Comparison of ENCODE assay signal across 8 mouse cellular contexts in the genomic region with DNA sequence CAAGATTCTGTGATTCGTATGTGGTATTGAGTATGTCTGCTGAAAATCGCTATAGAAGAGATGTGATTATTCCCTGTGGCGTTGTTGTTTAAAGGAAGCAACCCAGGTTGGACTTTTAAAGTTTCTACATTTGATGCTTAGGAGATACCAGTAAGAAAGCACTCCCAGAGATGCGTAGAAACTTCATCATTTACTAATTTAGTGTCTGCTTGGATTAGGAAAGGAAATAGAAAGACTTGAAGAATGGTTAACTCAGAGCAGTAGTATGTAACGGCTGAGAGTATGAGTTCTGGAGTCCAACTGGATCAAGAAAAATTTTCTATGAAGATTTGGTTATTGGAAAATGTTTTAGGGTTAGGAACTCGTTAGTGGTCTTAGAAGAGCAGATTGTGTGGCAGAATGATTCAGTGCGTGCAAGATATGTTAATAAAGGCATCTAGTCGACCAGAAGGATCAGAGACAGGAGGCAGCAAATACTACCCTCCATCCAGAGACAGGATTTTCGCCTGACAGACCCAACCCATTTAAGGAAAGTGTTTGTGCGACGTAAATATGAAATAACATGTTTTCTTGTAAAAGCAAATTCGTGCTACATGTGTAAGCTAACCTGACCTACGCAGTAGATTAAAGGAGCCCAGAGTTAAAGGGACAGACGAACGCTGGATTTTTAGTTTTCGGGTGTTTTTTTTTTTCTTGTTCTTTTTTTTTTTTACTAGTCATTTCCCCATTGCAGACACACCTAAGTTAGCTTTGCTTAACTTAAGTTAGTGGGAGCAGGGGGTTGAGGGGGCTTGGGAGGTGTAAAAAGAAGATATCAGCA. TPM values are rescaled to one million over a fixed set of nuclear protein-coding genes. Genes with fewer than 3 reads are reported as not detected.
A peak's percentile ranks its signal among the peaks of the same experiment; 100 is the strongest.
DNase-seq lines count a peak whose midpoint lies in the region; ATAC-seq and TF ChIP-seq lines count a peak whose summit lies in the region.

No protein-coding gene starts in this region.

- H3K9me3 ChIP-seq in heart, embryonic 10.5 days = no peaks in the 10 kb centered on the region
- no peaks in the 10 kb centered on the region for H3K9me3 ChIP-seq in MEL (replicated peaks; ENCODE audit: insufficient read depth, low read length)
- no peaks in the 10 kb centered on the region for H3K9me3 ChIP-seq in heart, embryonic 16.5 days (replicated peaks; ENCODE audit: control insufficient read depth, low read length)
- H3K9me3 ChIP-seq in midbrain, embryonic 10.5 days (replicated peaks) = peaks cover 15% of the 10 kb centered on the region

- no peak for ATAC-seq in heart, embryonic 16.5 days (replicated peaks; ENCODE audit: extremely low read depth, insufficient read depth, low FRiP score)
- no peak for ATAC-seq in cerebellum, adult (ENCODE audit: insufficient number of reproducible peaks, low FRiP score, low TSS enrichment)

- H3K4me1 ChIP-seq in heart, embryonic 10.5 days = peaks cover 23% of the 10 kb centered on the region
- H3K4me1 ChIP-seq in MEL (ENCODE audit: control insufficient read depth in 1 of 2, insufficient read depth in 2 of 2, low read length in 2 of 2) = peaks cover 5 to 14% of the 10 kb centered on the region in 2 experiments; a peak in 3 of 4 replicates
- H3K4me1 ChIP-seq in heart, embryonic 16.5 days (ENCODE audit: control insufficient read depth, insufficient read depth, low read length) = peaks cover 23% of the 10 kb centered on the region
- peaks cover 33% of the 10 kb centered on the region for H3K4me1 ChIP-seq in midbrain, embryonic 10.5 days

- TF ChIP-seq RAD21 in MEL (IDR thresholded peaks at IDR 0.05; ENCODE audit: low read depth, low read length) = no peak

- WGBS in heart, embryonic 10.5 days = 75% methylated on average over 16 of the region's 16 CpGs
- 68% methylated on average over 16 of the region's 16 CpGs for WGBS in heart, embryonic 16.5 days
- WGBS in midbrain, embryonic 10.5 days = 84% methylated on average over 16 of the region's 16 CpGs

- H3K36me3 ChIP-seq in heart, embryonic 10.5 days = peaks cover 40% of the 10 kb centered on the region
- H3K36me3 ChIP-seq in MEL (ENCODE audit: control insufficient read depth in 1 of 2, insufficient read depth in 2 of 2, low read length in 2 of 2) = peaks cover 0 to 26% of the 10 kb centered on the region in 2 experiments; a peak in 2 of 4 replicates
- peaks cover 15% of the 10 kb centered on the region for H3K36me3 ChIP-seq in heart, embryonic 16.5 days (ENCODE audit: control insufficient read depth, insufficient read depth)
- H3K36me3 ChIP-seq in midbrain, embryonic 10.5 days = peaks cover 56% of the 10 kb centered on the region

- H3K27me3 ChIP-seq in heart, embryonic 10.5 days (ENCODE audit: insufficient read depth, poor library complexity, severe bottlenecking) = no peaks in the 10 kb centered on the region
- no peaks in the 10 kb centered on the region for H3K27me3 ChIP-seq in MEL (ENCODE audit: control insufficient read depth in 1 of 2, insufficient read depth in 2 of 2, low read length in 2 of 2)
- no peaks in the 10 kb centered on the region for H3K27me3 ChIP-seq in heart, embryonic 16.5 days (ENCODE audit: control insufficient read depth, insufficient read depth, low read length)
- no peaks in the 10 kb centered on the region for H3K27me3 ChIP-seq in midbrain, embryonic 10.5 days (ENCODE audit: low read depth, poor library complexity, severe bottlenecking)

- TF ChIP-seq POLR2A in MEL (IDR thresholded peaks at IDR 0.05; ENCODE audit: control insufficient read depth in 1 of 2, insufficient read depth in 1 of 2, low read depth in 1 of 2, low read length in 2 of 2, poor library complexity in 1 of 2) = no peak

- peak overlapping the region; percentile 77 for H3K4me3 ChIP-seq in heart, embryonic 10.5 days
- peak overlapping the region; percentile 54 to 81 for H3K4me3 ChIP-seq in MEL (ENCODE audit: control insufficient read depth in 1 of 2, insufficient read depth in 1 of 2, low read depth in 2 of 2, low read length in 2 of 2)
- peak overlapping the region; percentile 82 for H3K4me3 ChIP-seq in heart, embryonic 16.5 days (ENCODE audit: low read length)
- peak overlapping the region; percentile 71 for H3K4me3 ChIP-seq in midbrain, embryonic 10.5 days

- TF ChIP-seq CTCF in MEL (IDR thresholded peaks at IDR 0.05 in 2 of 3, conservative IDR thresholded peaks at IDR 0.05 in 1 of 3; ENCODE audit: control insufficient read depth in 1 of 3, insufficient read depth in 1 of 3, low read depth in 2 of 3, low read length in 3 of 3, poor library complexity in 1 of 3, severe bottlenecking in 1 of 3) = no peak

- TF ChIP-seq EP300 in MEL (IDR thresholded peaks at IDR 0.05; ENCODE audit: low read depth in 1 of 2, low read length in 2 of 2) = no peak

- peak overlapping the region; percentile 83 for H3K9ac ChIP-seq in MEL (ENCODE audit: control insufficient read depth, low read depth, low read length, poor library complexity, severe bottlenecking)
- peak overlapping the region; percentile 80 for H3K9ac ChIP-seq in heart, embryonic 16.5 days (ENCODE audit: low read length)

- DNase-seq in heart, embryonic 10.5 days (ENCODE audit: low spot score) = no peak
- DNase-seq in heart, adult 9 months (ENCODE audit: low spot score in 2 of 2) = no peak
- DNase-seq in MEL (ENCODE audit: low read depth, low spot score) = peak; percentile 57
- DNase-seq in midbrain, embryonic 10.5 days (ENCODE audit: low spot score) = no peak
- DNase-seq in embryo, embryonic 10.5 days (ENCODE audit: low spot score) = no peak
- no peak for DNase-seq in urinary bladder, adult 2 months (ENCODE audit: low spot score)

- H3K27ac ChIP-seq in heart, embryonic 10.5 days = peak overlapping the region; percentile 97
- peak overlapping the region; percentile 75 for H3K27ac ChIP-seq in MEL (ENCODE audit: control insufficient read depth, low read depth, low read length)
- H3K27ac ChIP-seq in heart, embryonic 16.5 days (ENCODE audit: low read length) = peak overlapping the region; percentile 99
- peak overlapping the region; percentile 96 for H3K27ac ChIP-seq in midbrain, embryonic 10.5 days (replicated peaks)

- peak overlapping the region; percentile 94 for H3K4me2 ChIP-seq in heart, embryonic 16.5 days (ENCODE audit: low read depth, low read length)

- H3K79me2 ChIP-seq in MEL (ENCODE audit: control insufficient read depth, insufficient read depth, low read length, poor library complexity) = peaks cover 31% of the 10 kb centered on the region

TF ChIP-seq in MEL, 35 proteins besides CTCF, POLR2A, EP300 and RAD21 (continues in another document):
- no peak for TF ChIP-seq ZC3H11A (IDR thresholded peaks at IDR 0.05; ENCODE audit: low read depth, low read length)
- no peak for TF ChIP-seq SMC3 (IDR thresholded peaks at IDR 0.05; ENCODE audit: low read depth, low read length)
- TF ChIP-seq ETS1 (IDR thresholded peaks at IDR 0.05; ENCODE audit: low read depth, low read length) = no peak
- no peak for TF ChIP-seq USF2 (IDR thresholded peaks at IDR 0.05; ENCODE audit: borderline replicate concordance in 1 of 2, insufficient read depth in 1 of 2, low read depth in 1 of 2, low read length in 2 of 2)

RNA-seq across cellular contexts. Expression of gene Lcmt2, which starts 1.0 kb away (rescaled TPM):
- 16.6 and 19.4 TPM in 2 replicates for polyA plus RNA-seq in heart, embryonic 10.5 days (2016; fragmentation: Nextera tagmentation; extraction: Ambion mirVana)
- total RNA-seq in MEL (2012; rRNA removed) = 9.4 and 13.2 TPM in 2 replicates
- polyA plus RNA-seq in MEL (2012; ENCODE audit: insufficient read depth in 1 of 2, insufficient read length in 2 of 2, low read depth in 1 of 2, low replicate concordance in 2 of 2, missing spikeins in 1 of 2) = 10 to 100 TPM in 1 of 2 experiments, not detected in 1; 12.9 TPM
- 19.0 and 20.1 TPM in 2 replicates for polyA plus RNA-seq in heart, embryonic 16.5 days (2015; fragmentation: Nextera tagmentation; extraction: Ambion mirVana)
- 21.9 and 22.8 TPM in 2 replicates for polyA plus RNA-seq in midbrain, embryonic 10.5 days (2016; fragmentation: Nextera tagmentation; extraction: Ambion mirVana)
- polyA plus RNA-seq in urinary bladder, adult 2 months (2012; rRNA removed) = 7.9 and 8.9 TPM in 2 replicates

RNA-seq across cellular contexts. Expression of gene Adal, which starts 1.2 kb away (rescaled TPM):
- polyA plus RNA-seq in heart, embryonic 10.5 days (2016; fragmentation: Nextera tagmentation; extraction: Ambion mirVana) = 14.4 and 14.5 TPM in 2 replicates
- total RNA-seq in MEL (2012; rRNA removed) = 9.3 and 10.8 TPM in 2 replicates
- polyA plus RNA-seq in MEL (2012; ENCODE audit: insufficient read depth in 1 of 2, insufficient read length in 2 of 2, low read depth in 1 of 2, low replicate concordance in 2 of 2, missing spikeins in 1 of 2) = 100 to 1,000 TPM in 1 of 2 experiments, 10 to 100 TPM in 1; 12.1 to 101 TPM
- 14.9 and 19.7 TPM in 2 replicates for polyA plus RNA-seq in heart, embryonic 16.5 days (2015; fragmentation: Nextera tagmentation; extraction: Ambion mirVana)
- polyA plus RNA-seq in midbrain, embryonic 10.5 days (2016; fragmentation: Nextera tagmentation; extraction: Ambion mirVana) = 29.6 and 34.0 TPM in 2 replicates
- polyA plus RNA-seq in urinary bladder, adult 2 months (2012; rRNA removed) = 10.2 and 12.4 TPM in 2 replicates

RNA-seq across cellular contexts. Expression of gene Tubgcp4, which starts 29.0 kb away (rescaled TPM):
- 50.0 and 57.3 TPM in 2 replicates for polyA plus RNA-seq in heart, embryonic 10.5 days (2016; fragmentation: Nextera tagmentation; extraction: Ambion mirVana)
- total RNA-seq in MEL (2012; rRNA removed) = 27.9 and 31.3 TPM in 2 replicates
- polyA plus RNA-seq in MEL (2012; ENCODE audit: insufficient read depth in 1 of 2, insufficient read length in 2 of 2, low read depth in 1 of 2, low replicate concordance in 2 of 2, missing spikeins in 1 of 2) = 10 to 100 TPM in 1 of 2 experiments, not detected in 1; 38.9 TPM
- polyA plus RNA-seq in heart, embryonic 16.5 days (2015; fragmentation: Nextera tagmentation; extraction: Ambion mirVana) = 34.1 and 36.1 TPM in 2 replicates
- 81.2 and 84.2 TPM in 2 replicates for polyA plus RNA-seq in midbrain, embryonic 10.5 days (2016; fragmentation: Nextera tagmentation; extraction: Ambion mirVana)
- polyA plus RNA-seq in urinary bladder, adult 2 months (2012; rRNA removed) = 25.1 and 34.3 TPM in 2 replicates

RNA-seq across cellular contexts. Expression of gene Zscan29, which starts 29.5 kb away (rescaled TPM):
- polyA plus RNA-seq in heart, embryonic 10.5 days (2016; fragmentation: Nextera tagmentation; extraction: Ambion mirVana) = 7.0 and 7.4 TPM in 2 replicates
- total RNA-seq in MEL (2012; rRNA removed) = 6.5 and 6.7 TPM in 2 replicates
- polyA plus RNA-seq in MEL (2012; ENCODE audit: insufficient read depth in 1 of 2, insufficient read length in 2 of 2, low read depth in 1 of 2, low replicate concordance in 2 of 2, missing spikeins in 1 of 2) = 100 to 1,000 TPM in 1 of 2 experiments, 10 to 100 TPM in 1; 10.2 to 199 TPM
- polyA plus RNA-seq in heart, embryonic 16.5 days (2015; fragmentation: Nextera tagmentation; extraction: Ambion mirVana) = 6.3 and 7.1 TPM in 2 replicates
- polyA plus RNA-seq in midbrain, embryonic 10.5 days (2016; fragmentation: Nextera tagmentation; extraction: Ambion mirVana) = 13.2 and 13.8 TPM in 2 replicates
- 6.6 and 9.4 TPM in 2 replicates for polyA plus RNA-seq in urinary bladder, adult 2 months (2012; rRNA removed)

RNA-seq across cellular contexts. Expression of gene Tgm7, which starts 31.8 kb away (rescaled TPM):
- not detected in 2 replicates for polyA plus RNA-seq in heart, embryonic 10.5 days (2016; fragmentation: Nextera tagmentation; extraction: Ambion mirVana)
- not detected in 2 replicates for total RNA-seq in MEL (2012; rRNA removed)
- not detected for polyA plus RNA-seq in MEL (2012; ENCODE audit: insufficient read depth in 1 of 2, insufficient read length in 2 of 2, low read depth in 1 of 2, low replicate concordance in 2 of 2, missing spikeins in 1 of 2)
- not detected in 2 replicates for polyA plus RNA-seq in heart, embryonic 16.5 days (2015; fragmentation: Nextera tagmentation; extraction: Ambion mirVana)
- not detected in 2 replicates for polyA plus RNA-seq in midbrain, embryonic 10.5 days (2016; fragmentation: Nextera tagmentation; extraction: Ambion mirVana)
- 0.47 and 0.88 TPM in 2 replicates for polyA plus RNA-seq in urinary bladder, adult 2 months (2012; rRNA removed)
